Mouse (Mus musculus): Measurements from ENCODE around the gene Tmem201. TPM values are rescaled to one million over a fixed set of nuclear protein-coding genes. Genes with fewer than 3 reads are reported as not detected.
A peak's percentile ranks its signal among the peaks of the same experiment; 100 is the strongest.

Gene Tmem201
- polyA plus RNA-seq, 1 experiment from 2014 or later, result 26.0 TPM

DNA sequence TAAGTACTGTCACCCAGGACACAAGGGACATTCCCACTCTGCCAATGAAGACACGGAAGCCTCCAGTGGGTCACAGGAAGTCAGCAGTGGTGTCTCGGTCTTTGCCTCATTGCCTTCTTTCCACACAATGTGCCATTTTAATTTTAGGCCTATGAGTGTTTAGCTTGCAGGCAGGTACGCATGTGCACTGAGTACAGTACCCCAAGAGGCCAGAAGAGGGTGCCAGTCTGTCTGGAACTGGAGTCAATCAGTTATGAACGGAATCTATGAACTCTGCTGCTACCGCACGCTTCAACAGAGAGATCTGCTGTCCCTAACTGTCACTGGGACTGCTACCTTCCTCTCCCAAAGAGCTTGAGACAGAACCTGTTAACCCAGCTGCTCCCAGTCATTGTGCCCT is 18.2 kb downstream of the Tmem201 start:
- H3K27me3 ChIP-seq (ENCODE audit: control insufficient read depth, insufficient read depth, low read length), result no peaks in the 10 kb centered on the region
- H3K36me3 ChIP-seq (ENCODE audit: control insufficient read depth, insufficient read depth, low read length), result peaks cover 35% of the 10 kb centered on the region
- no peak overlapping the region for H3K27ac ChIP-seq (ENCODE audit: low read depth, low read length)
- no peak overlapping the region for H3K4me3 ChIP-seq (ENCODE audit: low read depth, low read length)
- no peaks in the 10 kb centered on the region for H3K9me3 ChIP-seq (ENCODE audit: control insufficient read depth, low read length)
- ATAC-seq (ENCODE audit: insufficient read depth, low FRiP score, low TSS enrichment) (no peak), DNase-seq (ENCODE audit: low spot score) (peak; percentile 45)
- no peaks in the 10 kb centered on the region for H3K4me1 ChIP-seq (ENCODE audit: control insufficient read depth, insufficient read depth, low read length)
- 89% methylated on average over 6 of the region's 6 CpGs for whole genome bisulfite sequencing
- no peak overlapping the region for H3K4me2 ChIP-seq (ENCODE audit: low read depth)
- H3K9ac ChIP-seq (ENCODE audit: low read length), result no peak overlapping the region

DNA sequence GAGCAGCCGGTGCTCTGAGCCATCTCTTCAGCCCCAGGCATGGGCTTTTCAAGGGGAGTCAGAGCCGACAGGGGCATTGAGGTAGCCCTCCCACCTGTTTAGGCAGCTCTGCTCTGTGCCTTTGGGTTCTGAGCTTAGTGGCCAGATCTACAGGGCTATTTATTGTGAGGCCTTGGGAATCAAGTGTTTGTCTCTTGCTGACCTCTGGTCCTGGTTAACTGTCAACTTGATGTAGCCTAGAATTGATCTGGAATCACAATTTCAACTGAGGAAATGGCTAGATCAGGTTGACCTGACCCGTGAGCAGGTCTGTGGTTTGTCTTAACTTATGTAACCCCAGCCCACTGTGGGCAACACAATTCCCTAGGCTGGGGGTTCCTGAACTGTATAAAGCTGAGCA is 23.3 kb downstream of the Tmem201 start:
- Histone ChIP-seq H3K27me3 (ENCODE audit: control insufficient read depth, insufficient read depth, low read length) (no peaks in the 10 kb centered on the region), H3K4me2 (ENCODE audit: low read depth) (no peak overlapping the region), H3K9me3 (ENCODE audit: control insufficient read depth, low read length) (no peaks in the 10 kb centered on the region), H3K27ac (ENCODE audit: low read depth, low read length) (no peak overlapping the region), H3K9ac (ENCODE audit: low read length) (no peak overlapping the region), H3K4me3 (ENCODE audit: low read depth, low read length) (no peak overlapping the region), H3K4me1 (ENCODE audit: control insufficient read depth, insufficient read depth, low read length) (0 out of 2 replicates have a peak, but pooled peaks cover 4% of the 10 kb centered on the region), H3K36me3 (ENCODE audit: control insufficient read depth, insufficient read depth, low read length) (peaks cover 26% of the 10 kb centered on the region)
- ATAC-seq (ENCODE audit: insufficient read depth, low FRiP score, low TSS enrichment), result no peak
- no peak for DNase-seq (ENCODE audit: low spot score)
- WGBS, result 86% methylated on average over 3 of the region's 3 CpGs

DNA sequence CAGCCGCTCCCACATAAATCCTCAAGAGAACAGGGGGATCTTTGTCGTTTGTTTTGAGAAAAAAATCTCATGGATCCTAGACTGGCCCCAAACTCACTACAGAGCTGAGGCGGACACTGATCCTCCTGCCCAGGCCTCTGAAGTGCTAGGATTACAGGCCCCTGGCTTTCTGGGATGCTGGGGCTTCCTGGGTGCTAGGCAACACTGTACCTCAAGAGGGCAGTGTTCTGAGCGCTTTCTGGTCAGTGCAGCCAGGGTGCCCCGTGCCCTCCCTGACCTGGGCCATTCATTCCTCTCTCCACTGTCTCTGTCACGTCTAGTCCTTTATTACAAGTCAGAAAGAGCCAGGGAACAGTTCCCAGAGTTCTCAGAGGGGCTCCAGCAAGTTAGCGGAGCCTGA is 25.9 kb downstream of the Tmem201 start:
- Histone ChIP-seq H3K36me3 (ENCODE audit: control insufficient read depth, insufficient read depth, low read length) (peaks cover 15% of the 10 kb centered on the region; the same call in 1 of the 2 replicates), H3K9me3 (ENCODE audit: control insufficient read depth, low read length) (no peaks in the 10 kb centered on the region), H3K9ac (ENCODE audit: low read length) (no peak overlapping the region), H3K27me3 (ENCODE audit: control insufficient read depth, insufficient read depth, low read length) (no peaks in the 10 kb centered on the region), H3K4me1 (ENCODE audit: control insufficient read depth, insufficient read depth, low read length) (0 out of 2 replicates have a peak, but pooled peaks cover 4% of the 10 kb centered on the region), H3K4me2 (ENCODE audit: low read depth) (no peak overlapping the region), H3K27ac (ENCODE audit: low read depth, low read length) (no peak overlapping the region), H3K4me3 (ENCODE audit: low read depth, low read length) (no peak overlapping the region)
- WGBS, result 23% methylated on average over 7 of the region's 7 CpGs
- DNase-seq (ENCODE audit: low spot score), result peak; percentile 66
- no peak for ATAC-seq (ENCODE audit: insufficient read depth, low FRiP score, low TSS enrichment)

DNA sequence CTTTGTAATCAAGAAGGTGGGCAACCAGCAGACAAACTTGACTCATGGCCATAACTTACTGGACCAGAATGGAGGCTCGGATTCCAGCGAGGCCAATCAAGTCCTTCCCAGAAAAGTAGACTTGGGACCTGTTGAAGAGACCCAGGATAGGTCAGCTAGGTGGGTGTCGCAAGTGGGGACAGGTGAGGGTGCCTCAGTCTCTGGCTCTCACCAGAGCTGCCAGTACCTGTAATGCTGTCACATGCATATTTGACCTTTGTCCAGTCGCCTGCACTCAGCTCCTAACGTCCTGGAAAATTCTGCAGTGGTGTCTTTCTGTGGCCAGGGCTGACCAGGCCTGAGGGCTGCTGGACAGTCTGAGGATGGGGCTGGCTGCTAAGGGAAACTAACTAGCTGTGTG is 26.4 kb downstream of the Tmem201 start:
- H3K9ac ChIP-seq (ENCODE audit: low read length), result no peak overlapping the region
- H3K27ac ChIP-seq (ENCODE audit: low read depth, low read length), result no peak overlapping the region
- no peaks in the 10 kb centered on the region for H3K27me3 ChIP-seq (ENCODE audit: control insufficient read depth, insufficient read depth, low read length)
- H3K4me2 ChIP-seq (ENCODE audit: low read depth), result no peak overlapping the region
- DNase-seq (ENCODE audit: low spot score) (no peak), ATAC-seq (ENCODE audit: insufficient read depth, low FRiP score, low TSS enrichment) (no peak)
- 90% methylated on average over 5 of the region's 5 CpGs for WGBS
- H3K4me1 ChIP-seq (ENCODE audit: control insufficient read depth, insufficient read depth, low read length), result 0 out of 2 replicates have a peak, but pooled peaks cover 4% of the 10 kb centered on the region
- no peaks in the 10 kb centered on the region for H3K9me3 ChIP-seq (ENCODE audit: control insufficient read depth, low read length)
- H3K36me3 ChIP-seq (ENCODE audit: control insufficient read depth, insufficient read depth, low read length), result peaks cover 11% of the 10 kb centered on the region; the same call in 1 of the 2 replicates
- no peak overlapping the region for H3K4me3 ChIP-seq (ENCODE audit: low read depth, low read length)

DNA sequence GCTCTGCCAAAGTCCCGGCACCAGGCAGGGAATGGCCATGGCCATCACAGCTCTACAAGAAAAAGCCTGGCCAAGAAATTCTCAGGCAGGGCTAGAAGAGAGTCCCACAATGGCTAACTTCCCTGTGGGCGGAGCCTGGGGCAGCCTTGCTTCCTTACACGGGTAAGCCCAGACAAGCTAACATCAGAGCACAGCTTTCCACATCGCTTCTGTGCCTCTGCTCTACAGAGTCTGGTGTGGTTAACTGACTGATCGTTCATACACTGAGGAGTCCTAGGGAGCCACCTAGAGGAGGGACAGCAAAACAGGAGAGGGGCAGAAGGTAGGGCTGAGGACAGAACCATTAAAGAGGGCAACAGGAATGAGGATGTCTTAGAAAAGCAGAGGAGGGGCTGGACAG is 27.3 kb downstream of the Tmem201 start:
- Histone ChIP-seq H3K27me3 (ENCODE audit: control insufficient read depth, insufficient read depth, low read length) (no peaks in the 10 kb centered on the region), H3K4me2 (ENCODE audit: low read depth) (no peak overlapping the region), H3K9ac (ENCODE audit: low read length) (no peak overlapping the region), H3K27ac (ENCODE audit: low read depth, low read length) (no peak overlapping the region), H3K4me1 (ENCODE audit: control insufficient read depth, insufficient read depth, low read length) (0 out of 2 replicates have a peak, but pooled peaks cover 4% of the 10 kb centered on the region), H3K4me3 (ENCODE audit: low read depth, low read length) (no peak overlapping the region), H3K9me3 (ENCODE audit: control insufficient read depth, low read length) (no peaks in the 10 kb centered on the region), H3K36me3 (ENCODE audit: control insufficient read depth, insufficient read depth, low read length) (peaks cover 5% of the 10 kb centered on the region; the same call in 1 of the 2 replicates)
- ATAC-seq (ENCODE audit: insufficient read depth, low FRiP score, low TSS enrichment) (no peak), DNase-seq (ENCODE audit: low spot score) (peak; percentile 50)
- WGBS, result 24% methylated on average over 5 of the region's 5 CpGs

DNA sequence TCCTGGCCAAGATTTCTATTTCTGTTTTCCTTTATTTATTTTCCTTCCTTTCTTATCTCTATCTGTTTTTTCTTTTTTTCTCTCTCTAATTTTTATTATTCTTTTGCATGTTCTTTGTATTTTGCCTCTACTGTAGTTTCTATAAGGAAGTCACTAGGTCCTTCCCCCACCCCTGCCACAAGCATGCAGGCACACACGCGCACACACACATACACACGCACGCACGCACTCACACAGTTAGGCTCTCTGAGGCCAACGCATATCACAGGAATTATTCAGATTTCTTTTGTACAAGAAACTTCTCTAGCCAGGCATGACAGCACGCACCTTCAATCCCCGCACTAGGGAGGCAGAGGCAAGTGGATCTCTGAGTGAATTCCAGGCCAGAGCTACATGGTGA is 31.9 kb downstream of the Tmem201 start:
- Histone ChIP-seq H3K9ac (ENCODE audit: low read length) (no peak overlapping the region), H3K36me3 (ENCODE audit: control insufficient read depth, insufficient read depth, low read length) (no peaks in the 10 kb centered on the region), H3K27me3 (ENCODE audit: control insufficient read depth, insufficient read depth, low read length) (no peaks in the 10 kb centered on the region), H3K9me3 (ENCODE audit: control insufficient read depth, low read length) (no peaks in the 10 kb centered on the region), H3K4me1 (ENCODE audit: control insufficient read depth, insufficient read depth, low read length) (no peaks in the 10 kb centered on the region), H3K4me3 (ENCODE audit: low read depth, low read length) (no peak overlapping the region), H3K27ac (ENCODE audit: low read depth, low read length) (no peak overlapping the region), H3K4me2 (ENCODE audit: low read depth) (no peak overlapping the region)
- ATAC-seq (ENCODE audit: insufficient read depth, low FRiP score, low TSS enrichment) (no peak), DNase-seq (ENCODE audit: low spot score) (no peak)
- 93% methylated on average over 8 of the region's 8 CpGs for WGBS

- Histone ChIP-seq H3K4me3 (ENCODE audit: low read depth, low read length) (no peak overlapping the region), H3K4me2 (ENCODE audit: low read depth) (no peak overlapping the region)
Observed at GRCm38 (mm10) chr4:149705298-149705697, 32.5 kb downstream of the Tmem201 start.

GRCm38 (mm10) chr4:149702210-149702979 is 35.4 kb downstream of the Tmem201 start, which contains the start of gene Pik3cd:
Gene Pik3cd (minus strand): TSS chr4:149702571.
- DNase-seq (ENCODE audit: low spot score) (no peak), ATAC-seq (ENCODE audit: insufficient read depth, low FRiP score, low TSS enrichment) (no peak)
- H3K4me3 ChIP-seq (ENCODE audit: low read depth, low read length), result no peak within 1 kb of the TSS
- no peaks in the 10 kb centered on the region for H3K9me3 ChIP-seq (ENCODE audit: control insufficient read depth, low read length)
- H3K9ac ChIP-seq (ENCODE audit: low read length), result no peak within 1 kb of the TSS
- no peaks in the 10 kb centered on the region for H3K4me1 ChIP-seq (ENCODE audit: control insufficient read depth, insufficient read depth, low read length)
- 73% methylated on average over 19 of the region's 19 CpGs for WGBS
- H3K27me3 ChIP-seq (ENCODE audit: control insufficient read depth, insufficient read depth, low read length), result peaks cover 3% of the 10 kb centered on the region; the same call in 1 of the 2 replicates
- H3K4me2 ChIP-seq (ENCODE audit: low read depth), result no peak within 1 kb of the TSS
- H3K36me3 ChIP-seq (ENCODE audit: control insufficient read depth, insufficient read depth, low read length), result no peaks in the 10 kb centered on the region
- H3K27ac ChIP-seq (ENCODE audit: low read depth, low read length), result no peak within 1 kb of the TSS

More at GRCm38 (mm10) chr4:149705298-149705697, 32.5 kb downstream of the Tmem201 start:
- no peaks in the 10 kb centered on the region for H3K27me3 ChIP-seq (ENCODE audit: control insufficient read depth, insufficient read depth, low read length)
- DNase-seq (ENCODE audit: low spot score), result no peak
- H3K36me3 ChIP-seq (ENCODE audit: control insufficient read depth, insufficient read depth, low read length), result no peaks in the 10 kb centered on the region
- no peaks in the 10 kb centered on the region for H3K9me3 ChIP-seq (ENCODE audit: control insufficient read depth, low read length)
- 84% methylated on average over 7 of the region's 7 CpGs for WGBS
- H3K27ac ChIP-seq (ENCODE audit: low read depth, low read length), result no peak overlapping the region
- no peak for ATAC-seq (ENCODE audit: insufficient read depth, low FRiP score, low TSS enrichment)
- H3K9ac ChIP-seq (ENCODE audit: low read length), result no peak overlapping the region
- no peaks in the 10 kb centered on the region for H3K4me1 ChIP-seq (ENCODE audit: control insufficient read depth, insufficient read depth, low read length)
